Mouse (Mus musculus) testis, postnatal 14 days (tissue): ENCODE data around the gene Pgpep1.

ENCODE experiments used
- DNase-seq: peaks from one replicate; pipeline ENCODE4 v3.0.0; 2021; ENCODE audit warnings: low spot score

Gene Pgpep1

DNA sequence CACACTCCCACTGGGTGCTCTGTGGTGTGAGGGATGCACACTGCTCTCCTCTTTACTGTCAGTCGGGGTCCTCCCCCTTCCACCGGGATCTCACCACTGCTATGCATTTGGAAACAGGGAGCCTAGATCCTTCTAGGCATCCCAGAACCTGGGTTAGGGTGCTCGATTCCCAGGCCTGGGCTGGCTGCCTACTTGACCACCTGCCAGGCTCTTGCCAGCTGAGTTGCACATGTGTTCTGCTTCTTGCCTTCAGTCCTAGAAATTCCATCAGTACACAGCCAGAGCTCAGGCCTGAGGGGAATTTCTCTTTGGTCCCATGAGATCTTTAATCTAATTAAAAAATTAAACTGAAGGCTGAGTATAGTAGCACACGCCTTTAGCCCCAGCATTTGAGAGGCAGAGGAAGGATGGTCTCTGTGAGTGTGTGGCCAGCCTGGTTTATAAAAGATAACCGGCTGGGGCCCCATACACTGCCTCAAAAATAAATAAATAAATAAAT lies 29.8 kb upstream of the Pgpep1 start:
- DNase-seq, result no peak

DNA sequence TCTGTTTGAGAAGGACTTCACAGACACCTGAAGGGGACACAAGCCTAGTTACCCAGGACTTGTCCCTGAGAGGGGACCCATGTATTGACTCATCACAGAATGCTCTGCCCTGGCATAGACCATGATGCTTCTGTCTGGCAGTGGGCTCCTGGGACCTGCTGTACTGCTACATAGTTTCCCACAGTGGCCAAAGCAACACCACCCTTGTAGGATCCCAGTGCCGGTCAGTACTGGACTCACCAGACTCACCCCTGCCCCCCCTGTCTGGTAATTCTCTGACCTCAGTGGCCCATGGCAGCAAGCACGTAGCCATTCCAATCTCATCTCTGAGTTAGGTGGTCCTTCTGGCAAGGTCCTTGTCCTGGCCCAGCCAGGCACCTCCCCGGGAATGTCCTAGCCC lies 27.9 kb upstream of the Pgpep1 start:
- no peak for DNase-seq

DNA sequence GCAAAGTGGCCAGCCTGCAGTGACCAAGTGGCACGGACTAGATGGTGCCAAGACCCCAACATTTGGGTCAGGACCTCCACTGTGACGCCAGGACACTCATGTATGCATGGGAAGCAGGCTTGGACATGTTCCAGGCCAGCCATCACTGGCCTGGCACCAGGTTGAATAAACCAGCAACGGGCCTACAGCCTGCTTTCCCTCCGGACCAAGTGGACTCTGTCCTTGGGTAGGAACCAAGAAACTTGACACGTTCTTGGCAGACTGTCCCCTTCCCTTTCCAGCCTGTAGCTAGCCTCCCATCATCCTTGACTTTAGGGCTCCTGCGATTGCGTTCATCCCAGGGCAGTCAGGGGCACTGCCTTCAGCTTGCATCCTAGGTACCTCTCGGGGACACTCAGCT lies 27.4 kb upstream of the Pgpep1 start:
- DNase-seq, result no peak

- no peak for DNase-seq
Measured at GRCm38 (mm10) chr8:70684291-70684690, 24.1 kb upstream of the Pgpep1 start.

- no peak for DNase-seq
Measured at GRCm38 (mm10) chr8:70682692-70683091, 22.5 kb upstream of the Pgpep1 start.

DNA sequence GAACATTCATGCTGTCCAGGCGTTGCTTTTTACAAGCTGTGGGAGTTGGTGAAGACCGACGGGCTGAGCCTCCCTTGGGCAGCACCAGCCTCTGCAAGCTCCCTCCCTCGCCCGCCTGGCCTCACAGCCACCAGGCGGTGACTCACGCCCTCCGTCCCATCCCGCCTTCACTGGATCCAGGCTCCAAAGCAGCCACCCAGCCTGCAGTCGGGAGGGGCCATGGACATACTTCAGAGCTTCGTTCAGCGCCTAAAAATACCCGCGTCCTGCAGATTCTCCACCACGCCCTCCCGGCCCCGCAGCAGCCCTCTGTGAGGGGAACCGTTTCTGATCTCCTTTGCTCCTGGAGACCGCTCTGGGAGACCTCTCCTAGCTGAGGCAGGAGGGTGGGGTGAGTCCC lies 22.0 kb upstream of the Pgpep1 start:
- DNase-seq, result no peak

DNA sequence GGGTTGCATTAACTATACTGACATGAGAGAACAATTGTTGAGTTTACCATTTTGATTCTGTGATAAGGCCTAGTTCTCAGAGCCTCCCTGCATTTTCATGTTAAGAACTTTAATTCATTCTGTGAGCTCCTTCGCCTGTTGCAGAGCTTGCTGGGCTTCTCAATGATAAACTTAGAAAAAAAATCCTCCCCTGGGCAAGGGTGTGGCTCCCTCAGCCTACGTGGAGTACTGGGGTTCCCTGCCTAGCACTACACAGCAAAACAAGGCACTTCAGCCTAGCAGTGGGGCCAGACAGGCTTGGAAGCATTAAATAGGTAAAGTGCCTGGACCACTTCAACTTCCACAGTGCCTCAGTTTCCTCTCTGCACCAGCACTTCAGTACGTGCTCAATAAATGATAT lies 21.2 kb upstream of the Pgpep1 start:
- DNase-seq, result no peak

DNA sequence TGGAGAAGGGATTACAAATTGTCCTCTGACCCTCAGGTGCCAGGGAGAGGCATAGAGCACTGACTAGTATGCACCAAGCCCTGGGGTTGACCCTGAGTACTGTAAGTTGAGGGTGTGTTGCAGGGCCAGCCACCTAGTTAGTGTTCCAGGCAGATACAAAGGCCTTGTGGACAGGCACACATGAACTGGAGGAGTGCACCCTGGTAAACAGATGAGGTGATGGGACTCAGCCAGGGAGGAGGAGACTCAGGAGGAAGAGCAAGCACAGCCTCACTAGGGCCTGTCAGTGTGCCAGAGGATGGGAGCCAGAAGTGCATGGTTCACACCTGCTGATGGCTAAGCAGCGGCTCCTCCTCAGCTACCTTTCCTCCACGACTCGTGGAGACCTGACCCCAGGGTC lies 19.9 kb upstream of the Pgpep1 start:
- DNase-seq, result no peak

DNA sequence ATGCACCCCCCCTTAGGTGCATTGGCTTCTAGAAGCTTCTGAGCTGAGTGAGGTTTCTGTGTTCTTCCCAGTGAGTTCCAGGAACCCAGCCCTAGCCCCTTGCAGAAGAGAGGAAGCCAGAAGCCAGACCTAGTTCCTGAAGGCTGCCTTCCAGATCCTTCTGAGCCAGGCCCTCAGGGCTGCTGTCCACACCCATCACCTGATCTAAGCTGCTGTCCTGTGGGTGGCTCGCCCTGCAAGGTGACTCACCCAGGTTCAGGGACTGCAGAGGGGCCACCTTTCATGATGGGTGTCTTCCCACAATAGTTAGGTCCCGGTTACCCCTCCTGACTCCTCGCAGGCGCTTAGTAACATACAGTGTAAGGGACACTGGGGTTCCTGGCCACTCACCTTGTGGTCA lies 19.2 kb upstream of the Pgpep1 start:
- no peak for DNase-seq

DNA sequence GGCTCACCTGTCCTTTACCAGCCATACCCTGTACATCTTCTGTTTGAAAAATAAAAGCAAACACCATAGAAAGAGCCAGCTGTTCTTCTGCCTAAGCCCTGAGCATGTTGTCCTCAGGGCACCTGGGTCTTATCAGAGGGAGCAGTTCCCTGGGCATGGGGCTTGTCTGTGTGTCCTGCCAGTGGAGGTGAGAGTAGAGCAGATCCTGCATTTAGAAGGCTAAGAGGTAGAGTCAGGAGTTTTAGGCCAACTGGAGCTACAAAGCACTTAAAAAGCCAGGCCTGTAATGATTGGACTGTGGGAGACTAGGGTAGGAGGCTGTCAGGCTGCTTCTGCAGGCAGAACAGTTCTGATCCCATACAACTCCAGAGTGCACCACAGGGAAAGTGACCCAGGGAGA lies 18.5 kb upstream of the Pgpep1 start:
- no peak for DNase-seq

DNA sequence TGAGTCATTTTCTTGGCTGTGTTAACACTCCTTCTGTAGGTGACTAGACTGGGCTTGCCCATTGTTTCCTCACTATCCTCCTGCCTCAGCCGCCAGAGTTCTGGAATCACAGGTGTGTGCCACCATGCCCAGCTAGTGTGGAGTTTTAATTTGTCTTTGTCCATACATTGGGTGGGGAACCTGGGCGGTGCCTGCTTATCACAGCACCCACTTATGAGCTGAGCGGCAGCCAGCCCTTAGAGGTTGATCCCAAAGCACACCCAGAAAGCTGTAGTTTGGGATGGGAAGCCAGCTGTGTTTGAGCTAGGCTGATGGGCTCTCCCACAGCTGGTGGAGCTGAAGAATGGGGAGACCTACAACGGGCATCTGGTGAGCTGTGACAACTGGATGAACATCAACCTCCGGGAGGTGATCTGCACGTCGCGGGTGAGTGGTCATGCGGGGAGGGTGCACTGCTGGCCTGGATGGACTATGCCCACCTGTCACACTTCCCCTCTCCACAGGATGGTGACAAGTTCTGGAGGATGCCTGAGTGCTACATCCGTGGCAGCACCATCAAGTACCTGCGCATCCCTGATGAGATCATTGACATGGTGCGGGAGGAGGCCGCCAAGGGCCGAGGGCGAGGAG lies 17.4 kb upstream of the Pgpep1 start:
- DNase-seq, result no peak

GRCm38 (mm10) chr8:70675336-70675735 lies 15.1 kb upstream of the Pgpep1 start:
- DNase-seq, result no peak

DNA sequence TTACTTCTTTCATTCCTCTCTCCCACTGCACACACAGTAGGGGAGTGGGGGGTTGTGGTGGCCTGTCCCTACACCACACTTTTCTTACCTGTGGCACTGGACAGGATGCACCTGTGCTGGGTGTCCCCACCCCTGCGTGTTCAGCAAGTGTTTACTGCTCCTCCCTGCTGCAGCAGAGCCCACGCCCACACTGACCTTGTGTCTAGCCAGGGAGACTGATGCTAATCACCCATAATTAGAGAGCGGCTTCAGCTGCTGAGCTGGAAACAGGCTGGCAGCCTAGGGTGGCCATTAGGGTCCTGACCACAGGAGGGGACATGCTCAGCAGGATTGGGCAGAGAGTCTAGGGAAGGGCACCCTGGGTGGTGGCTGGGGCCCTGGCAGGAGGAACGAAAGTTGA lies 14.5 kb upstream of the Pgpep1 start:
- peak; percentile 27 for DNase-seq

- peak; percentile 20 for DNase-seq
Measured at GRCm38 (mm10) chr8:70674109-70674508, 13.9 kb upstream of the Pgpep1 start.

GRCm38 (mm10) chr8:70673079-70673856 lies 13.1 kb upstream of the Pgpep1 start, which contains the start of gene Lsm4:
TSS of gene Lsm4 (plus strand) at chr8:70673248.
- DNase-seq, result peak; percentile 98

DNA sequence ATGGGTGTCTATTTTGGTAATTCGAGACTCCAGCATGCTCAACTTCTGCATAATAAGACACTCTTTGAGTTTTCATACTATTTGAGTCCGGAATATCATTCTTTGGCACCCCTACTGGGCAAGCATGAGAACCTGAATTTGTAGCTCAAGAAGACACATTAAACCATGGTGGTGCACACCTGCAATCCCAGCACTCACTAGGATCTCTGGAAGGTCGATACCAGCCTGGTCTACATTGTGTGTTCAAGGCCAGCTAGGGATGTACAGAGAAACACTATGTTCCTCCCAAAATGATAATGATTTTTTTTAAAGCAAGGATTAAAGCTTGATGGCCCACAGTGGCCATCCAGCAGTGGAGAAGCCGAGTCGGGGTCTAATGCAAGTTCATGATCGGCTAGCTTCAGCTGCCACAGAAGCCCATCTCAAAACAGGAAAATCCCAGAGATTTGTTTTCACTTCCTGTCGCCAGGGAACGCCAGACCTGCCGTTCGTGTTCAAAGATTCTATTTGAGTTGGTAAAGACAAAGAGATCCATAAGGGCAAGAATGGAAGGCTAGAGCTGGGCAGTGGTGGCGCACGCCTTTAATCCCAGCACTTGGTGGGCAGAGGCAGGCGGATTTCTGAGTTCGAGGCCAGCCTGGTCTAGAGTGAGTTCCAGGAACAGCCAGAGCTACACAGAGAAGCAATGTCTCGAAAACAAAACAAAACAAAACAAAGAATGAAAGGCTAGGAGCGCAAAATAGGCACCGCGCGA lies 12.3 kb upstream of the Pgpep1 start:
- peak; percentile 8 for DNase-seq

- peak; percentile 65 for DNase-seq
Measured at GRCm38 (mm10) chr8:70671615-70672324, 11.6 kb upstream of the Pgpep1 start.

DNA sequence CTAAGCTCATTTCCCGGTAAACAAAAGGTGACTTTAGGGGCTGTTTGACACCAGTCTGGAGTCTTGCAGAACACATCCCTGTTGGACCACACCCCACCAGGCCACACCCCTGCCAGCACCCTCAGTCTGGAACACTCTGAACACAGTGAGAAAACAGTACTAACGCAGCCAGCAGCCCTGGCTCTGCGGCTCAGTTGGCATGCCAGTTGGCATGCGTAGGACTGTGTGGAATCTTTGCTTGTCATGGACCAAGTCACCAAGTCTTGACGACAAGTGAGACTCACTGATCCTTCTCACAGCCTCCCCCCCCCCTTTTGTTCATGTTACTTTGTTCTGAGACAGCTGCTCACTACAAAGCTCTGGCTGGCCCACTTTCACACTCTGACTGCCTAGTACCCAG lies 6.9 kb upstream of the Pgpep1 start:
- no peak for DNase-seq

- no peak for DNase-seq
Measured at GRCm38 (mm10) chr8:70665599-70665998, 5.4 kb upstream of the Pgpep1 start.

- DNase-seq, result no peak
Measured at GRCm38 (mm10) chr8:70664631-70665030, 4.4 kb upstream of the Pgpep1 start.

DNA sequence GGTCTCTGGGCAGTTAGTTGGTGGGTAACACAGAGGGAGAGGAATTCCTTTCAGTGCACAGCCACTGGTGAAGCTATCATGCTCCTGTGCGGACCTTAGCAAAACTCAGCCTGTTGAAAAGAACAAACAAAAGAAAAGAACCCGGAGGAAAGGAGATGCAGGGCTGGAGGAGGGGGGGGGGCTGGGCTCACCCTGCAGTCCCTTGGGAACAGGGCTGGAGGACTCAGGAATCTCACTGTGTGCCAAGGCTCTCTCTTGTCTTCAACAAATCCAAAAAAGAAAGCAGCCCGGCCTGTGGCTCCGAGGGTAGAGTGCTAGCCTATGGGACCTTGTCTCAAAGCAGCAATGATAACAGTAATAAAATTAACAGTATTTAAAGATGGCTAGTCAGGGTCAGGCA lies 3.5 kb upstream of the Pgpep1 start:
- DNase-seq, result no peak

- DNase-seq, result peak; percentile 91
Measured at GRCm38 (mm10) chr8:70659604-70660272, 450 bp downstream of the Pgpep1 start.
